Mouse (Mus musculus) myocyte (in vitro differentiated cells): ENCODE results near the gene Snap23.

ENCODE experiments used
- CEBPB ChIP-seq: IDR thresholded peaks from 2 replicates; pipeline ENCODE4 v1.6.1; 2011; ENCODE audit warnings: mild to moderate bottlenecking, moderate library complexity; ENCODE audit not compliant: poor library complexity, insufficient read depth, severe bottlenecking
- E2F4 ChIP-seq: IDR thresholded peaks from one replicate; pipeline ENCODE4 v1.6.1; 2011; ENCODE audit warnings: mild to moderate bottlenecking, control low read depth, moderate library complexity; ENCODE audit not compliant: insufficient read depth
- MAX ChIP-seq: IDR thresholded peaks from one replicate; pipeline ENCODE4 v1.6.1; 2011; ENCODE audit warnings: low read depth, mild to moderate bottlenecking, control low read depth
- MYOD1 ChIP-seq, 3 experiments: IDR thresholded peaks; one replicate each; pipeline ENCODE4 v1.6.1; 2011; ENCODE audit warnings: control low read depth in 2 of 3, low read depth in 2 of 3, mild to moderate bottlenecking in 2 of 3, moderate library complexity in 1 of 3; ENCODE audit not compliant: insufficient read length in 2 of 3, control insufficient read depth in 1 of 3
- MYOG ChIP-seq, 3 experiments: IDR thresholded peaks; one replicate each; pipeline ENCODE4 v1.6.1; 2011; ENCODE audit warnings: control low read depth in 2 of 3, low read depth in 2 of 3, mild to moderate bottlenecking in 2 of 3; ENCODE audit not compliant: insufficient read length in 2 of 3, control insufficient read depth in 1 of 3, insufficient read depth in 1 of 3
- POLR2A ChIP-seq: IDR thresholded peaks from one replicate; pipeline ENCODE4 v1.6.1; 2011; ENCODE audit warnings: low read depth, mild to moderate bottlenecking, control low read depth, moderate library complexity; ENCODE audit not compliant: insufficient read length
- POLR2AphosphoS2 ChIP-seq: IDR thresholded peaks from one replicate; pipeline ENCODE4 v1.6.1; 2011; ENCODE audit warnings: low read depth, control low read depth; ENCODE audit not compliant: insufficient read length
- REST ChIP-seq: IDR thresholded peaks from one replicate; pipeline ENCODE4 v1.6.1; 2011; ENCODE audit warnings: mild to moderate bottlenecking, control low read depth, moderate library complexity; ENCODE audit not compliant: insufficient read depth, insufficient read length
- TCF12 ChIP-seq: IDR thresholded peaks from one replicate; pipeline ENCODE4 v1.6.1; 2011; ENCODE audit warnings: mild to moderate bottlenecking, control low read depth; ENCODE audit not compliant: poor library complexity, insufficient read depth, severe bottlenecking
- TCF3 ChIP-seq: IDR thresholded peaks from one replicate; pipeline ENCODE4 v1.6.1; 2011; ENCODE audit warnings: low read depth, control low read depth; ENCODE audit not compliant: insufficient read length
- USF1 ChIP-seq: IDR thresholded peaks from one replicate; pipeline ENCODE4 v1.6.1; 2011; ENCODE audit warnings: low read depth, mild to moderate bottlenecking, control low read depth, moderate library complexity

GRCm38 (mm10) chr2:120616279-120617163, 49.0 kb downstream of the Snap23 start:
- TF ChIP-seq MYOD1 (IDR thresholded peaks at IDR 0.05; ENCODE audit: control insufficient read depth in 1 of 3, insufficient read length in 2 of 3, low read depth in 2 of 3) (no peak), TCF12 (no peak), E2F4 (no peak), CEBPB (no peak), POLR2A (no peak), MAX (no peak), TCF3 (no peak), MYOG (IDR thresholded peaks at IDR 0.05; ENCODE audit: control insufficient read depth in 1 of 3, insufficient read depth in 1 of 3, insufficient read length in 2 of 3, low read depth in 2 of 3) (no peak), USF1 (no peak), REST (no peak), POLR2AphosphoS2 (no peak)
